Mouse (Mus musculus) ES-E14 (cell line): ENCODE measurements at regions not wholly inside any gene's neighbourhood (a gene's known extent, or its start where the extent isn't known, plus 50 kb on each side); places are given as distances from the start of the nearest gene placed in this dataset.

Experiments used
- MAFK ChIP-seq: IDR thresholded peaks from 2 replicates; pipeline ENCODE4 v1.6.1; 2014; ENCODE audit warnings: mild to moderate bottlenecking, low read depth, low read length, inconsistent platforms; ENCODE audit not compliant: insufficient read depth
- ZC3H11A ChIP-seq: IDR thresholded peaks from 2 replicates; pipeline ENCODE4 v1.6.1; 2012; ENCODE audit warnings: low read depth, mild to moderate bottlenecking, inconsistent platforms, low read length, borderline replicate concordance
- ZNF384 ChIP-seq: IDR thresholded peaks from 2 replicates; pipeline ENCODE4 v1.6.1; 2012; ENCODE audit warnings: low read depth, low read length, inconsistent platforms

- TF ChIP-seq ZNF384 = no peak
- no peak for TF ChIP-seq ZC3H11A
- TF ChIP-seq MAFK = no peak
These were observed 211.0 kb upstream of the Six2 start for GRCm38 (mm10) chr17:85899096-85899495.
